Comparison of ENCODE assay signal across 20 mouse cellular contexts in genomic region chr7:132389473-132389872, GRCm38 (mm10).
A peak's percentile ranks its signal among the peaks of the same experiment; 100 is the strongest.
DNase-seq lines count a peak whose midpoint lies in the region; ATAC-seq and TF ChIP-seq lines count a peak whose summit lies in the region.
"Had no signal": no experiment of that assay in that cellular context is flagged by ENCODE, and none has a peak within 500 bp of the region (broad histone marks: within the 10 kb centered on the region; RNA-seq: fewer than 3 reads in every experiment).

No protein-coding gene starts in this region.

- DNase-seq in heart, adult 2 months = no peak
- no peak for DNase-seq in kidney, adult 18-20 months
- DNase-seq in forebrain, embryonic 11.5 days (ENCODE audit: low spot score) = no peak
- DNase-seq in lung, postnatal 14 days = no peak
- DNase-seq: adrenal gland, postnatal 10 days; cerebellum, adult 9-11 months; kidney, postnatal 14 days; liver, postnatal 0 days; lung, postnatal 10 days; retina, postnatal 1 day; thymus, postnatal 14 days had no signal

- H3K27me3 ChIP-seq in heart, embryonic 12.5 days (replicated peaks) = no peaks in the 10 kb centered on the region
- no peaks in the 10 kb centered on the region for H3K27me3 ChIP-seq in heart, adult 2 months (ENCODE audit: control insufficient read depth, insufficient read depth, low read length)
- H3K27me3 ChIP-seq in kidney, embryonic 15.5 days = peaks cover 4% of the 10 kb centered on the region; the same call in 1 of the 2 replicates
- no peaks in the 10 kb centered on the region for H3K27me3 ChIP-seq in forebrain, embryonic 11.5 days (ENCODE audit: control insufficient read depth, insufficient read depth, low read length)
- H3K27me3 ChIP-seq: intestine, embryonic 15.5 days had no signal

- TF ChIP-seq EP300 in heart, adult 2 months (IDR thresholded peaks at IDR 0.05; ENCODE audit: insufficient read depth, low read depth, low read length) = no peak

- no peak for TF ChIP-seq CTCF in heart, adult 2 months (IDR thresholded peaks at IDR 0.05)

- H3K9ac ChIP-seq in heart, embryonic 12.5 days = no peak overlapping the region
- H3K9ac ChIP-seq in heart, adult 2 months (ENCODE audit: low read depth, low read length) = no peak overlapping the region
- H3K9ac ChIP-seq in kidney, embryonic 15.5 days = no peak overlapping the region
- H3K9ac ChIP-seq in forebrain, embryonic 11.5 days (ENCODE audit: low read length) = no peak overlapping the region
- H3K9ac ChIP-seq: hindbrain, embryonic 14.5 days; intestine, embryonic 15.5 days; liver, postnatal 0 days had no signal

- H3K36me3 ChIP-seq in heart, embryonic 12.5 days = no peaks in the 10 kb centered on the region
- H3K36me3 ChIP-seq in heart, adult 2 months (ENCODE audit: control insufficient read depth, insufficient read depth, low read length) = no peaks in the 10 kb centered on the region
- no peaks in the 10 kb centered on the region for H3K36me3 ChIP-seq in kidney, embryonic 15.5 days
- H3K36me3 ChIP-seq in forebrain, embryonic 11.5 days (ENCODE audit: control insufficient read depth, insufficient read depth, low read length) = no peaks in the 10 kb centered on the region
- H3K36me3 ChIP-seq: forebrain, embryonic 10.5 days; intestine, embryonic 15.5 days had no signal

- H3K9me3 ChIP-seq in heart, embryonic 12.5 days (replicated peaks) = no peaks in the 10 kb centered on the region
- no peaks in the 10 kb centered on the region for H3K9me3 ChIP-seq in kidney, embryonic 15.5 days (replicated peaks)
- H3K9me3 ChIP-seq in forebrain, embryonic 11.5 days (ENCODE audit: control insufficient read depth, low read length) = no peaks in the 10 kb centered on the region
- H3K9me3 ChIP-seq: forebrain, embryonic 10.5 days; intestine, embryonic 15.5 days had no signal

- peaks cover 43% of the 10 kb centered on the region for H3K4me1 ChIP-seq in heart, embryonic 12.5 days (replicated peaks)
- no peaks in the 10 kb centered on the region; the same call in 1 of the 2 replicates for H3K4me1 ChIP-seq in heart, adult 2 months (ENCODE audit: control insufficient read depth, insufficient read depth, low read length)
- H3K4me1 ChIP-seq in kidney, embryonic 15.5 days = peaks cover 40% of the 10 kb centered on the region
- H3K4me1 ChIP-seq in forebrain, embryonic 11.5 days (replicated peaks; ENCODE audit: control insufficient read depth, insufficient read depth, low read length) = peaks cover 10% of the 10 kb centered on the region

- H3K4me3 ChIP-seq in heart, embryonic 12.5 days = no peak overlapping the region
- H3K4me3 ChIP-seq in heart, adult 2 months = no peak overlapping the region
- no peak overlapping the region for H3K4me3 ChIP-seq in kidney, embryonic 15.5 days (replicated peaks)
- H3K4me3 ChIP-seq in forebrain, embryonic 11.5 days (ENCODE audit: low read depth, low read length) = no peak overlapping the region
- H3K4me3 ChIP-seq: forebrain, embryonic 10.5 days; intestine, embryonic 15.5 days; layer of hippocampus, adult 2 months had no signal

- WGBS in heart, embryonic 12.5 days = 48% methylated on average over 7 of the region's 7 CpGs
- WGBS in heart, adult 2 months = 54% methylated on average over 7 of the region's 7 CpGs
- 48% methylated on average over 7 of the region's 7 CpGs for WGBS in kidney, embryonic 15.5 days
- WGBS in forebrain, embryonic 11.5 days = 79% methylated on average over 7 of the region's 7 CpGs

- no peak for ATAC-seq in heart, embryonic 12.5 days (ENCODE audit: insufficient number of reproducible peaks, low FRiP score)
- ATAC-seq in kidney, embryonic 15.5 days (replicated peaks; ENCODE audit: low FRiP score) = no peak; the same call in 1 of the 2 replicates
- peak; percentile 48 for ATAC-seq in common myeloid progenitor, adult 5-6 weeks (replicated peaks; ENCODE audit: low read depth, poor library complexity, severe bottlenecking)
- ATAC-seq in megakaryocyte, adult 5-6 weeks (ENCODE audit: poor library complexity, severe bottlenecking) = 0 out of 2 replicates have a peak, but pooled peaks have one; percentile 14
- ATAC-seq in forebrain, embryonic 11.5 days (replicated peaks; ENCODE audit: low FRiP score) = no peak
- ATAC-seq: activated CD4-positive, CD25-positive, alpha-beta regulatory T cell, adult 4 months; intestine, embryonic 15.5 days; liver, postnatal 0 days had no signal

- H3K4me2 ChIP-seq in heart, embryonic 12.5 days = peak overlapping the region; percentile 11; the same call in 1 of the 2 replicates
- no peak overlapping the region for H3K4me2 ChIP-seq in kidney, embryonic 15.5 days
- H3K4me2 ChIP-seq in forebrain, embryonic 11.5 days (ENCODE audit: low read depth, low read length, severe bottlenecking) = no peak overlapping the region
- H3K4me2 ChIP-seq: hindbrain, embryonic 14.5 days; intestine, embryonic 15.5 days had no signal

- H3K27ac ChIP-seq in heart, embryonic 12.5 days (ENCODE audit: poor library complexity, severe bottlenecking) = peak overlapping the region; percentile 26; the same call in 1 of the 2 replicates
- no peak overlapping the region for H3K27ac ChIP-seq in heart, adult 2 months
- H3K27ac ChIP-seq in kidney, embryonic 15.5 days = 0 out of 2 replicates have a peak overlapping the region, but pooled peaks have one; percentile 7
- H3K27ac ChIP-seq in forebrain, embryonic 11.5 days (ENCODE audit: low read depth, low read length) = no peak overlapping the region
- H3K27ac ChIP-seq: forebrain, embryonic 10.5 days; hindbrain, embryonic 14.5 days; intestine, embryonic 15.5 days; layer of hippocampus, adult 2 months had no signal

- H3K79me2 ChIP-seq in heart, adult 2 months (replicated peaks; ENCODE audit: control insufficient read depth, insufficient read depth, low read length) = no peaks in the 10 kb centered on the region

- intact Hi-C loops in heart, adult 2 months (cut with DNase I) = no loop called here

- TF ChIP-seq POLR2A in heart, adult 2 months (IDR thresholded peaks at IDR 0.05; ENCODE audit: insufficient read depth, low read depth, low read length) = no peak

Comparison
In these comparisons a context has a peak if more than half of its experiments do, and no peak if none do; other contexts are left out.
1. H3K27ac ChIP-seq: peak in heart, embryonic 12.5 days (single experiment) and kidney, embryonic 15.5 days (single experiment); none in heart, adult 2 months (single experiment) and forebrain, embryonic 11.5 days (single experiment).
2. ATAC-seq: peak in common myeloid progenitor, adult 5-6 weeks (single experiment) and megakaryocyte, adult 5-6 weeks (single experiment); none in heart, embryonic 12.5 days (single experiment), kidney, embryonic 15.5 days (single experiment) and forebrain, embryonic 11.5 days (single experiment).